Mouse (Mus musculus) macrophage (primary cell): ENCODE data around the gene Rai1. TPM values are rescaled to one million over a fixed set of nuclear protein-coding genes. Genes with fewer than 3 reads are reported as not detected.
A peak's percentile ranks its signal among the peaks of the same experiment; 100 is the strongest.

Source experiments
- H3K27ac ChIP-seq: fragments of 350-480 bp; formaldehyde crosslinking; 2 replicates; pipeline ENCODE4 v1.9.0; 2021
- H3K36me3 ChIP-seq: fragments of 350-480 bp; formaldehyde crosslinking; 2 replicates; pipeline ENCODE4 v1.9.0; 2021; ENCODE audit errors: inconsistent target
- H3K4me3 ChIP-seq: fragments of 350-480 bp; formaldehyde crosslinking; 2 replicates; pipeline ENCODE4 v1.9.0; 2021; ENCODE audit errors: inconsistent target
- H3K79me2 ChIP-seq: fragments of 350-480 bp; formaldehyde crosslinking; 2 replicates; pipeline ENCODE4 v1.9.0; 2021; ENCODE audit errors: inconsistent target
- WGBS: methylation state at CpG from one replicate; pipeline ENCODE4 v1.1.7; 2026; ENCODE audit warnings: inconsistent platforms; ENCODE audit not compliant: missing documents; 5-methylcytosine and 5-hydroxymethylcytosine counted together
- polyA plus RNA-seq: library from polyadenylated mRNA; stranded (reverse); fragments of 250-400 nt; gene quantifications from 3 replicates; pipeline ENCODE4 v1.2.4, GENCODE M21; 2018; ENCODE audit warnings: inconsistent platforms

Rai1 gene
- polyA plus RNA-seq, 1 experiment from 2014 or later: 10.5 TPM

GRCm38 (mm10) chr11:60190055-60190641, 85.3 kb downstream of the Rai1 start:
- 99% methylated on average over 14 of the region's 17 CpGs for WGBS
- H3K4me3 ChIP-seq: no peak overlapping the region
- H3K36me3 ChIP-seq: no peaks in the 10 kb centered on the region; the same call in 1 of the 2 replicates
- H3K79me2 ChIP-seq: no peaks in the 10 kb centered on the region
- no peak overlapping the region for H3K27ac ChIP-seq

DNA sequence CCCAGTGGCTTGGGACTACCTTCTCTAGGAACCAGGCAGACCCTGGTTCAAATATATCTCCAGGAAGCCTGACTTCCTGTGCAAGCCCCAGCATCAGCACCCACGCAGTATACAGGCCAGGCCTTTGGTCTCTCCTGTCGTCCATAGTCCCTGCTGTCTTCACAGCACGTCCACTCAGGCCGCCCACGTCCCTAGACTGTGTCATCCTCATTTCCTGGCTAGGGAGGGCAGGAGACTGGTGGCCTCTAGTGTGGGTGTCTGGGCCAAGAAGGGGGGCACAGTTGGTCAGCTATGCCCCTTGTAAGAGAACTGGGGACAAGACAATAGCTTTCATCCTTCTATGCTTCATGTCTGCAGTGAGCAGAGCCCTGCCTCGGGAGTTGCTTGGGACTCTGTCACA, 87.7 kb downstream of the Rai1 start:
- H3K4me3 ChIP-seq: no peak overlapping the region
- WGBS: 60% methylated on average over 6 of the region's 6 CpGs
- H3K79me2 ChIP-seq: no peaks in the 10 kb centered on the region
- H3K36me3 ChIP-seq: no peaks in the 10 kb centered on the region; the same call in 1 of the 2 replicates
- H3K27ac ChIP-seq: no peak overlapping the region

- Histone ChIP-seq H3K79me2 (no peaks in the 10 kb centered on the region), H3K4me3 (no peak overlapping the region), H3K36me3 (peaks cover 3% of the 10 kb centered on the region; the same call in 1 of the 2 replicates), H3K27ac (no peak overlapping the region)
- 90% methylated on average over 3 of the region's 4 CpGs for WGBS
Observed at GRCm38 (mm10) chr11:60193556-60193955, 88.7 kb downstream of the Rai1 start.

DNA sequence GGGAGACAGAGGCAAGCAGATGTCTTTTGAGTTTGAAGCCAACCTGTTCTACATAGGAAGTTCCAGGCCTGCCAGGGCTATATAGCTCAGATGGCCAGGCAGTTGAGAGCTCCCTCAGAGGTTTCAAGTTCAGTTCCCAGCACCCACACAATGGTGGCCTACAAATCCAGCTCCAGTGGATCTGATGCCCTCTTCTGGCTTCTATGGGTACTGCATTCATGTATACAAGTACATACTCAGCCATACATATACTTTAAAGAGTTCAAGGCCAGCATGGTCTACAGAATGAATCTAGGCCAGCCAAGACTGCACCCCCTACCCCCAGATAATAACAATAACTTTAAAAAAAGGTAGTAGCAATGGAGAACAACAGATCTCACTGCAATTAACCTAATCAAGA, 90.3 kb downstream of the Rai1 start:
- no peak overlapping the region for H3K4me3 ChIP-seq
- no peak overlapping the region for H3K27ac ChIP-seq
- H3K79me2 ChIP-seq: no peaks in the 10 kb centered on the region
- peaks cover 11% of the 10 kb centered on the region for H3K36me3 ChIP-seq

GRCm38 (mm10) chr11:60196344-60196743, 91.5 kb downstream of the Rai1 start:
- 90% methylated on average over 5 of the region's 5 CpGs for WGBS
- no peak overlapping the region for H3K4me3 ChIP-seq
- H3K36me3 ChIP-seq: peaks cover 23% of the 10 kb centered on the region
- H3K79me2 ChIP-seq: no peaks in the 10 kb centered on the region
- no peak overlapping the region for H3K27ac ChIP-seq

- 93% methylated on average over 24 of the region's 24 CpGs for WGBS
- H3K36me3 ChIP-seq: peaks cover 40% of the 10 kb centered on the region
- H3K4me3 ChIP-seq: no peak overlapping the region
- no peaks in the 10 kb centered on the region for H3K79me2 ChIP-seq
- H3K27ac ChIP-seq: no peak overlapping the region
Observed at GRCm38 (mm10) chr11:60197998-60198619, 93.3 kb downstream of the Rai1 start.

- Histone ChIP-seq H3K36me3 (peaks cover 44% of the 10 kb centered on the region), H3K4me3 (no peak overlapping the region), H3K27ac (no peak overlapping the region), H3K79me2 (no peaks in the 10 kb centered on the region)
- WGBS: 98% methylated on average over 10 of the region's 12 CpGs
Observed at GRCm38 (mm10) chr11:60198651-60199050, 93.8 kb downstream of the Rai1 start.

- Histone ChIP-seq H3K4me3 (no peak overlapping the region), H3K36me3 (peaks cover 54% of the 10 kb centered on the region), H3K27ac (no peak overlapping the region), H3K79me2 (no peaks in the 10 kb centered on the region)
- WGBS: 33% methylated on average over 18 of the region's 18 CpGs
Observed at GRCm38 (mm10) chr11:60199702-60200184, 94.9 kb downstream of the Rai1 start.

DNA sequence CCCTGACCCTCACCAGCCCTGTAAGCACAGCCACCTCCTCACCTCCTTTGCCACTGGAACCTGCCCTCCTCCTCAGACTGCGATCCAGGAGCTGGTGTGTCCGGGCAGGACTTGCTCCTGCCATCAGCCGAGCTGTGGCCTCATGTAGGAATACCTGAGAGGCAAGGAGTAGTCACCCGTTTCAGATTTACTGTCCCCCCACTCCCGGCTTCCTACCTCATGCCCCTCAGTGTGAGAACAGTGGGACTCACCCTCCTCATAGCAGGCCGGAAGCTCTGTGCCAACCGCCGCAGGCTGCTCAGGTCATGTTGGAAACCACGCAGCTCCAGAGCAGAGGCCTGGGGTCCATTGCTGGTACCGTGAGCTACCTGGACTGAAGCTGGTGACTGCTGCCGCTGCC, 95.6 kb downstream of the Rai1 start:
- peaks cover 61% of the 10 kb centered on the region for H3K36me3 ChIP-seq
- no peak overlapping the region for H3K4me3 ChIP-seq
- no peak overlapping the region for H3K27ac ChIP-seq
- no peaks in the 10 kb centered on the region for H3K79me2 ChIP-seq
- WGBS: 75% methylated on average over 11 of the region's 11 CpGs

GRCm38 (mm10) chr11:60202710-60203638, 98.2 kb downstream of the Rai1 start:
- WGBS: 94% methylated on average over 24 of the region's 26 CpGs
- H3K79me2 ChIP-seq: peaks cover 20% of the 10 kb centered on the region
- H3K4me3 ChIP-seq: no peak overlapping the region
- H3K36me3 ChIP-seq: peaks cover 68% of the 10 kb centered on the region
- no peak overlapping the region for H3K27ac ChIP-seq

DNA sequence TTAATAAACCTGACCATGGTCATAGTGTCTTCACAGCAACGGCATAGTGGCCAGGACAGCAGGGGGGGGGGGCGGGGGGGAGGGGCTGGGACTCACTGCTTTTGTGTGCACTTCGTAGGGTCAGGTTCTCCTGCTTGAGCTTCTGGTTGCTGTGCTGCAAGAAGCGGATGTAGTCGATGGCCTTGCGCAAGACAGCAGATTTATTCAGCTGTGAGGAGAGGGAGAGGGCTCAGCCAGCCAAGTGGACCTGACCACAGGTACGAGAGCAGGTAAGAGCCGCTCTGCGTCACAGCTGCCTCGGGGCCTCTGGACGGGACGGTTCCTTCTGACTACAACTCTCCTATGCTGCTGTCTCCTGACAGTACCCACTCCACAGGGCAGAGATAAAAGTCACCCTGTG, 100.2 kb downstream of the Rai1 start:
- Histone ChIP-seq H3K79me2 (peaks cover 40% of the 10 kb centered on the region), H3K36me3 (peaks cover 57% of the 10 kb centered on the region; the same call in 1 of the 2 replicates), H3K4me3 (no peak overlapping the region), H3K27ac (no peak overlapping the region)
- 81% methylated on average over 11 of the region's 12 CpGs for WGBS

DNA sequence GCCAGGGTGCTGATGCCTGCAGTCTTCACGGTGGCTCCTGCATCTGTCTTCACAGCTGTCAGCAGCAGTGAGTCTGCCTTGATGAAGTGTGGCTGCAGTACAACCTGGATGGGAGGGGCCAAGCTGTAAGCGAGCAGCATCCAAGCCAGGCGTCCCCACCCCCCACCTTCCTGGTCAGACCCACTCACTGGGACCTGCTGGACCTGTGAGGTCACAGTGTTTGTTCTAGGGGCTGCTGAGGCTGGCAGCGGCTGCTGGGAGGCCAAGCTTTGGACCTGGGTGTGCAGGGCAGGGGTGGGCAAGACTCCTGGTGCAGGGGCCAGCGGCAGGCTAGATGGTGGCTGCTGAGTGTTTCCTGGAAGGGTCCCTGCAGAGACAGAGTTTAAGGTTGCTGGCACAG, 101.4 kb downstream of the Rai1 start:
- 93% methylated on average over 5 of the region's 5 CpGs for WGBS
- Histone ChIP-seq H3K4me3 (no peak overlapping the region), H3K36me3 (peaks cover 47% of the 10 kb centered on the region; the same call in 1 of the 2 replicates), H3K27ac (no peak overlapping the region), H3K79me2 (peaks cover 50% of the 10 kb centered on the region)

DNA sequence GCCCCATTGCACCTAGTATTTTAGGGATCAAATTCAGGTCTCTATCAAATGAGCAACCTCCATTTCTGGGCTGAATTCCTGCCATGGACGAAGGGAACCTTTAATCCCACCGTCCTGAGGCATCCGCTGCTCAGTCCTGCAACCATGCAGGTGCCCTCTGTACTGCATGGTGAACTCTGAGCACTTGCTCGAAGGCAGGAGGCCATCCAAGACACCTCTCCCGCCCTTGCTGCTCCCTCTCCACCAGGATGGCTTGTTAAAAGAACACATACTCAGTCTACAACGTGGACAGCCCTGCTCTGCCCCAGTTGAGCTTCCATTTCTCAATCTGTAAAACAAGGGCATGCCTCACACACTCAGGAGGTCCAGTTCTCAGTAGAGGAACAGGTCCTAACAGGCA, 103.4 kb downstream of the Rai1 start:
- no peak overlapping the region for H3K4me3 ChIP-seq
- 84% methylated on average over 6 of the region's 6 CpGs for WGBS
- H3K36me3 ChIP-seq: peaks cover 27% of the 10 kb centered on the region; the same call in 1 of the 2 replicates
- peaks cover 70% of the 10 kb centered on the region for H3K79me2 ChIP-seq
- H3K27ac ChIP-seq: no peak overlapping the region

DNA sequence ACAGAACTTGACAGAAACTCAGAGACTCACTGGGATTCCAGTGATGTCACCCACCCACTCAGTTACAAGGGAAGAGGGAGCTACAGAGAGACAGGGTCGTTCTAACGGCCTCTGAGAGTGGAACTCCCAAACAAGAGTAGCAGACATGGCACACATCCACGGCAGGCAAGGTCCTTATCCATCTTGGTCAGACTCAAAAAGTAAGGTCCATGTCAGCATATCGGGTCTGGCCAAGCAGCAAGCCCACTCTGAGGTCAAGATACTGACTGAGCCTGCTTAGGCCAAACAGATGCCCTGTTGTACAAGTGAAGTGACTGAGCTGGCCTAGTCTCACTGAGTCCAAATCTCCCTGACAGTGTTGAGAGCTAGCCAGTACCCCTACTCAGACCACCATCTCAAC, 103.9 kb downstream of the Rai1 start:
- H3K4me3 ChIP-seq: peak overlapping the region; percentile 57; the same call in 1 of the 2 replicates
- 74% methylated on average over 4 of the region's 4 CpGs for WGBS
- H3K36me3 ChIP-seq: peaks cover 24% of the 10 kb centered on the region; the same call in 1 of the 2 replicates
- peaks cover 75% of the 10 kb centered on the region for H3K79me2 ChIP-seq
- H3K27ac ChIP-seq: 0 out of 2 replicates have a peak overlapping the region, but pooled peaks have one; percentile 77
